Mouse (Mus musculus) embryonic facial prominence, embryonic 11.5 days (tissue): ENCODE data around the gene Dact3. TPM values are rescaled to one million over a fixed set of nuclear protein-coding genes. Genes with fewer than 3 reads are reported as not detected.

Experiments used
- ATAC-seq: fragments of 200-750 bp; cut with Nextera tagmentation; replicated peaks from 2 replicates; pipeline ENCODE4 v1.8.0; 2017; ENCODE audit warnings: low read depth; ENCODE audit not compliant: insufficient number of reproducible peaks, low FRiP score, low TSS enrichment
- DNase-seq: peaks from one replicate; pipeline ENCODE4 v3.0.0-alpha.2; 2015; ENCODE audit warnings: low spot score
- H3K27ac ChIP-seq: fragments of 300-500 bp; sonication (generic); replicated peaks from 2 replicates; pipeline ENCODE4 v1.5.1; 2014; ENCODE audit warnings: mild to moderate bottlenecking, low read depth, low read length, control low read depth
- H3K27me3 ChIP-seq: fragments of 300-500 bp; sonication (generic); 2 replicates; pipeline ENCODE4 v1.6.1; 2014; ENCODE audit warnings: mild to moderate bottlenecking, low read length, moderate library complexity, mixed read lengths; ENCODE audit not compliant: control insufficient read depth, insufficient read depth
- H3K36me3 ChIP-seq: fragments of 300-500 bp; sonication (generic); replicated peaks from 2 replicates; pipeline ENCODE4 v1.6.1; 2014; ENCODE audit warnings: low read depth, mild to moderate bottlenecking, low read length, moderate library complexity, mixed read lengths; ENCODE audit not compliant: control insufficient read depth, insufficient read depth
- H3K4me1 ChIP-seq: fragments of 300-500 bp; sonication (generic); 2 replicates; pipeline ENCODE4 v1.6.1; 2014; ENCODE audit warnings: low read length, mixed read lengths; ENCODE audit not compliant: control insufficient read depth, insufficient read depth
- H3K4me2 ChIP-seq: fragments of 300-500 bp; sonication (generic); 2 replicates; pipeline ENCODE4 v1.6.1; 2014; ENCODE audit warnings: low read depth, mild to moderate bottlenecking, control low read depth, low read length, moderate library complexity
- H3K4me3 ChIP-seq: fragments of 300-500 bp; sonication (generic); 2 replicates; pipeline ENCODE4 v1.5.1; 2014; ENCODE audit warnings: low read depth, low read length, control low read depth
- H3K9ac ChIP-seq: fragments of 300-500 bp; sonication (generic); replicated peaks from 2 replicates; pipeline ENCODE4 v1.6.1; 2014; ENCODE audit warnings: mild to moderate bottlenecking, control low read depth, low read length
- H3K9me3 ChIP-seq: fragments of 300-500 bp; sonication (generic); replicated peaks from 2 replicates; pipeline ENCODE4 v1.6.1; 2016; ENCODE audit warnings: mild to moderate bottlenecking, low read length, inconsistent platforms, mixed read lengths; ENCODE audit not compliant: control insufficient read depth
- WGBS: fragments of 180-500 bp; shearing (Covaris S2); extraction: QIAGEN DNeasy Blood & Tissue Kit; methylation state at CpG from one replicate; pipeline ENCODE4 v1.1.7; 2014; 5-methylcytosine and 5-hydroxymethylcytosine counted together
- polyA plus RNA-seq: library from polyadenylated mRNA; unstranded; fragments of >200 nt; fragmentation: Nextera tagmentation; extraction: Ambion mirVana; gene quantifications from 2 replicates; pipeline ENCODE4 v1.2.1, GENCODE M21; 2014

Gene Dact3
- polyA plus RNA-seq, 1 experiment from 2014 or later, result 12.2 TPM

- Histone ChIP-seq H3K27ac (peak overlapping the region; percentile 94), H3K9ac (peak overlapping the region; percentile 90), H3K36me3 (peaks cover under 1% of the 10 kb centered on the region; the same call in 1 of the 2 replicates), H3K9me3 (no peaks in the 10 kb centered on the region), H3K4me1 (peaks cover 2% of the 10 kb centered on the region), H3K4me2 (peak overlapping the region; percentile 71), H3K27me3 (no peaks in the 10 kb centered on the region), H3K4me3 (peak overlapping the region; percentile 89)
- DNase-seq (peak; percentile 45), ATAC-seq (no peak)
- WGBS, result 5% methylated on average over 11 of the region's 11 CpGs
Measured at GRCm38 (mm10) chr7:16876006-16876405, 889 bp downstream of the Dact3 start.

- H3K4me2 ChIP-seq, result peak overlapping the region; percentile 71
- peak overlapping the region; percentile 90 for H3K9ac ChIP-seq
- H3K27ac ChIP-seq, result peak overlapping the region; percentile 94
- peak overlapping the region; percentile 89 for H3K4me3 ChIP-seq
- WGBS, result 2% methylated on average over 12 of the region's 13 CpGs
- H3K27me3 ChIP-seq, result no peaks in the 10 kb centered on the region
- DNase-seq, result peak; percentile 94
- peaks cover 6% of the 10 kb centered on the region for H3K36me3 ChIP-seq
- peak; percentile 49 for ATAC-seq
- H3K9me3 ChIP-seq, result no peaks in the 10 kb centered on the region; the same call in 1 of the 2 replicates
- H3K4me1 ChIP-seq, result peaks cover 2% of the 10 kb centered on the region
Measured at GRCm38 (mm10) chr7:16876608-16877007, 1.5 kb downstream of the Dact3 start.

GRCm38 (mm10) chr7:16877717-16878116, 2.6 kb downstream of the Dact3 start:
- Histone ChIP-seq H3K4me1 (peaks cover 2% of the 10 kb centered on the region), H3K9ac (no peak overlapping the region), H3K36me3 (peaks cover 6% of the 10 kb centered on the region), H3K9me3 (no peaks in the 10 kb centered on the region; the same call in 1 of the 2 replicates), H3K27ac (no peak overlapping the region), H3K4me2 (no peak overlapping the region), H3K4me3 (no peak overlapping the region), H3K27me3 (no peaks in the 10 kb centered on the region)
- DNase-seq, result no peak
- ATAC-seq, result no peak
- WGBS, result 76% methylated on average over 3 of the region's 3 CpGs

- Histone ChIP-seq H3K4me1 (peaks cover 2% of the 10 kb centered on the region), H3K36me3 (peaks cover 13% of the 10 kb centered on the region), H3K4me3 (no peak overlapping the region), H3K9ac (peak overlapping the region; percentile 19), H3K27me3 (no peaks in the 10 kb centered on the region), H3K9me3 (no peaks in the 10 kb centered on the region; the same call in 1 of the 2 replicates), H3K4me2 (peak overlapping the region; percentile 17; the same call in 1 of the 2 replicates), H3K27ac (peak overlapping the region; percentile 83)
- WGBS, result 7% methylated on average over 8 of the region's 9 CpGs
- DNase-seq, result peak; percentile 86
- ATAC-seq, result peak; percentile 32
Measured at GRCm38 (mm10) chr7:16879796-16880547, 4.9 kb downstream of the Dact3 start.

GRCm38 (mm10) chr7:16880615-16881014, 5.5 kb downstream of the Dact3 start:
- Histone ChIP-seq H3K4me1 (peaks cover 2% of the 10 kb centered on the region), H3K36me3 (peaks cover 20% of the 10 kb centered on the region), H3K27ac (peak overlapping the region; percentile 83), H3K4me2 (peak overlapping the region; percentile 17; the same call in 1 of the 2 replicates), H3K9me3 (peaks cover 4% of the 10 kb centered on the region), H3K27me3 (no peaks in the 10 kb centered on the region), H3K4me3 (no peak overlapping the region), H3K9ac (peak overlapping the region; percentile 19; the same call in 1 of the 2 replicates)
- ATAC-seq, result no peak
- no peak for DNase-seq
- WGBS, result 10% methylated on average over 5 of the region's 5 CpGs

- ATAC-seq, result no peak
- Histone ChIP-seq H3K36me3 (peaks cover 28% of the 10 kb centered on the region), H3K27me3 (peaks cover 5% of the 10 kb centered on the region; the same call in 1 of the 2 replicates), H3K4me2 (no peak overlapping the region), H3K9me3 (peaks cover 10% of the 10 kb centered on the region), H3K27ac (no peak overlapping the region), H3K4me3 (no peak overlapping the region), H3K4me1 (peaks cover 2% of the 10 kb centered on the region; the same call in 1 of the 2 replicates), H3K9ac (no peak overlapping the region; the same call in 1 of the 2 replicates)
- DNase-seq, result no peak
- 86% methylated on average over 6 of the region's 6 CpGs for WGBS
Measured at GRCm38 (mm10) chr7:16883162-16883561, 8.0 kb downstream of the Dact3 start.

GRCm38 (mm10) chr7:16884334-16884733, 9.2 kb downstream of the Dact3 start:
- peaks cover 5% of the 10 kb centered on the region; the same call in 1 of the 2 replicates for H3K27me3 ChIP-seq
- 34% methylated on average over 4 of the region's 4 CpGs for WGBS
- no peak overlapping the region for H3K4me2 ChIP-seq
- no peak overlapping the region for H3K27ac ChIP-seq
- ATAC-seq, result no peak
- no peak for DNase-seq
- no peak overlapping the region for H3K9ac ChIP-seq
- peaks cover 10% of the 10 kb centered on the region for H3K9me3 ChIP-seq
- no peak overlapping the region for H3K4me3 ChIP-seq
- peaks cover 28% of the 10 kb centered on the region for H3K36me3 ChIP-seq
- peaks cover 2% of the 10 kb centered on the region; the same call in 1 of the 2 replicates for H3K4me1 ChIP-seq

GRCm38 (mm10) chr7:16885271-16885776, 10.2 kb downstream of the Dact3 start:
- Histone ChIP-seq H3K9ac (no peak overlapping the region), H3K9me3 (peaks cover 10% of the 10 kb centered on the region), H3K27ac (0 out of 2 replicates have a peak overlapping the region, but pooled peaks have one; percentile 35), H3K4me1 (peaks cover under 1% of the 10 kb centered on the region; the same call in 1 of the 2 replicates), H3K36me3 (peaks cover 28% of the 10 kb centered on the region), H3K27me3 (peaks cover 5% of the 10 kb centered on the region; the same call in 1 of the 2 replicates), H3K4me2 (peak overlapping the region; percentile 29), H3K4me3 (peak overlapping the region; percentile 15)
- 15% methylated on average over 53 of the region's 95 CpGs for WGBS
- ATAC-seq (no peak), DNase-seq (peak; percentile 47)
